Mouse (Mus musculus): Measurements from ENCODE around the gene Prkar1b.

Prkar1b gene

GRCm38 (mm10) chr5:139149681-139150602 lies at the start of gene Prkar1b, which contains the start of gene Dnaaf5:
Prkar1b (minus strand) TSS chr5:139150001.
Dnaaf5 (plus strand) TSS chr5:139150223.
- in situ Hi-C loops (cut with MboI, MseI) = no loop called here

- in situ Hi-C loops (cut with MboI, MseI) = no loop called here
These were observed 49.8 kb upstream of the Prkar1b start for GRCm38 (mm10) chr5:139199636-139199994.

- in situ Hi-C loops (cut with MboI, MseI) = no loop called here
These were observed 49.0 kb upstream of the Prkar1b start for GRCm38 (mm10) chr5:139198779-139199178.

GRCm38 (mm10) chr5:139190958-139191357 lies 41.2 kb upstream of the Prkar1b start:
- in situ Hi-C loops (cut with MboI, MseI) = no loop called here

- in situ Hi-C loops (cut with MboI, MseI) = no loop called here
These were observed 39.9 kb upstream of the Prkar1b start for GRCm38 (mm10) chr5:139189726-139190125.

GRCm38 (mm10) chr5:139184897-139185296 lies 35.1 kb upstream of the Prkar1b start:
- in situ Hi-C loops (cut with MboI, MseI) = no loop called here

- in situ Hi-C loops (cut with MboI, MseI) = no loop called here
These were observed 33.8 kb upstream of the Prkar1b start for GRCm38 (mm10) chr5:139183601-139184000.

- in situ Hi-C loops (cut with MboI, MseI) = no loop called here
These were observed 33.3 kb upstream of the Prkar1b start for GRCm38 (mm10) chr5:139183131-139183530.

GRCm38 (mm10) chr5:139178895-139179631 lies 29.3 kb upstream of the Prkar1b start:
- in situ Hi-C loops (cut with MboI, MseI) = loop anchor here (5.0 kb wide), 3 partner anchors 42 to 332 kb away; no protein-coding TSS in a partner anchor

- in situ Hi-C loops (cut with MboI, MseI) = loop anchor here (5.0 kb wide), 3 partner anchors 38 to 328 kb away; no protein-coding TSS in a partner anchor
These were observed 25.1 kb upstream of the Prkar1b start for GRCm38 (mm10) chr5:139174556-139175547.

- in situ Hi-C loops (cut with MboI, MseI) = no loop called here
These were observed 24.3 kb upstream of the Prkar1b start for GRCm38 (mm10) chr5:139174141-139174540.

- in situ Hi-C loops (cut with MboI, MseI) = no loop called here
These were observed 22.1 kb upstream of the Prkar1b start for GRCm38 (mm10) chr5:139171929-139172328.

- in situ Hi-C loops (cut with MboI, MseI) = no loop called here
These were observed 17.7 kb upstream of the Prkar1b start for GRCm38 (mm10) chr5:139167548-139167947.

GRCm38 (mm10) chr5:139166781-139167361 lies 17.1 kb upstream of the Prkar1b start:
- in situ Hi-C loops (cut with MboI, MseI) = no loop called here

- in situ Hi-C loops (cut with MboI, MseI) = no loop called here
These were observed 11.8 kb upstream of the Prkar1b start for GRCm38 (mm10) chr5:139161632-139162031.

- in situ Hi-C loops (cut with MboI, MseI) = no loop called here
These were observed 11.1 kb upstream of the Prkar1b start for GRCm38 (mm10) chr5:139160899-139161298.

- in situ Hi-C loops (cut with MboI, MseI) = no loop called here
These were observed 816 bp upstream of the Prkar1b start for GRCm38 (mm10) chr5:139150603-139151031.

GRCm38 (mm10) chr5:139149006-139149672 lies 662 bp downstream of the Prkar1b start:
- in situ Hi-C loops (cut with MboI, MseI) = no loop called here

- in situ Hi-C loops (cut with MboI, MseI) = no loop called here
These were observed 2.4 kb downstream of the Prkar1b start for GRCm38 (mm10) chr5:139147178-139148078.

All from regulatory T cell (primary cell).